Mouse (Mus musculus): ENCODE measurements around the gene Larp6. TPM values are rescaled to one million over a fixed set of nuclear protein-coding genes. Genes with fewer than 3 reads are reported as not detected.

The Larp6 gene
- polyA plus RNA-seq, 1 experiment from 2014 or later: 0.68 TPM

- 84% methylated on average over 5 of the region's 5 CpGs for WGBS
These were observed 34.9 kb downstream of the Larp6 start for GRCm38 (mm10) chr9:60747672-60748071.

GRCm38 (mm10) chr9:60748191-60748590 is 35.4 kb downstream of the Larp6 start:
- no peak overlapping the region for H3K4me2 ChIP-seq (ENCODE audit: low read depth, low read length)
- H3K36me3 ChIP-seq (ENCODE audit: control insufficient read depth, insufficient read depth): no peaks in the 10 kb centered on the region
- no peak overlapping the region for H3K4me3 ChIP-seq (ENCODE audit: low read length)
- peaks cover 3% of the 10 kb centered on the region; the same call in 1 of the 2 replicates for H3K27me3 ChIP-seq (ENCODE audit: control insufficient read depth, insufficient read depth, low read length)
- no peaks in the 10 kb centered on the region; the same call in 1 of the 2 replicates for H3K9me3 ChIP-seq (replicated peaks; ENCODE audit: control insufficient read depth, low read length)
- H3K27ac ChIP-seq (ENCODE audit: low read length): no peak overlapping the region
- H3K4me1 ChIP-seq (ENCODE audit: control insufficient read depth, insufficient read depth, low read length): peaks cover 2% of the 10 kb centered on the region; the same call in 1 of the 2 replicates
- H3K9ac ChIP-seq (ENCODE audit: low read length): no peak overlapping the region
- 82% methylated on average over 2 of the region's 2 CpGs for WGBS
- no peak for ATAC-seq (replicated peaks; ENCODE audit: extremely low read depth, insufficient read depth, low FRiP score)

More at GRCm38 (mm10) chr9:60747672-60748071, 34.9 kb downstream of the Larp6 start:
- H3K4me2 ChIP-seq (ENCODE audit: low read depth, low read length): no peak overlapping the region
- H3K4me1 ChIP-seq (ENCODE audit: control insufficient read depth, insufficient read depth, low read length): peaks cover 5% of the 10 kb centered on the region
- no peaks in the 10 kb centered on the region for H3K36me3 ChIP-seq (ENCODE audit: control insufficient read depth, insufficient read depth)
- peaks cover 3% of the 10 kb centered on the region; the same call in 1 of the 2 replicates for H3K27me3 ChIP-seq (ENCODE audit: control insufficient read depth, insufficient read depth, low read length)
- H3K4me3 ChIP-seq (ENCODE audit: low read length): no peak overlapping the region
- H3K9me3 ChIP-seq (replicated peaks; ENCODE audit: control insufficient read depth, low read length): no peaks in the 10 kb centered on the region; the same call in 1 of the 2 replicates
- no peak for ATAC-seq (replicated peaks; ENCODE audit: extremely low read depth, insufficient read depth, low FRiP score)
- no peak overlapping the region for H3K27ac ChIP-seq (ENCODE audit: low read length)
- H3K9ac ChIP-seq (ENCODE audit: low read length): no peak overlapping the region

GRCm38 (mm10) chr9:60749105-60749504 is 36.3 kb downstream of the Larp6 start:
- no peak for ATAC-seq (replicated peaks; ENCODE audit: extremely low read depth, insufficient read depth, low FRiP score)
- 90% methylated on average over 2 of the region's 2 CpGs for WGBS
- no peak overlapping the region for H3K4me2 ChIP-seq (ENCODE audit: low read depth, low read length)
- no peak overlapping the region for H3K9ac ChIP-seq (ENCODE audit: low read length)
- no peak overlapping the region for H3K4me3 ChIP-seq (ENCODE audit: low read length)
- no peaks in the 10 kb centered on the region for H3K36me3 ChIP-seq (ENCODE audit: control insufficient read depth, insufficient read depth)
- H3K27ac ChIP-seq (ENCODE audit: low read length): no peak overlapping the region
- peaks cover 2% of the 10 kb centered on the region; the same call in 1 of the 2 replicates for H3K4me1 ChIP-seq (ENCODE audit: control insufficient read depth, insufficient read depth, low read length)
- peaks cover 3% of the 10 kb centered on the region; the same call in 1 of the 2 replicates for H3K27me3 ChIP-seq (ENCODE audit: control insufficient read depth, insufficient read depth, low read length)
- no peaks in the 10 kb centered on the region; the same call in 1 of the 2 replicates for H3K9me3 ChIP-seq (replicated peaks; ENCODE audit: control insufficient read depth, low read length)

- H3K27me3 ChIP-seq (ENCODE audit: control insufficient read depth, insufficient read depth, low read length): no peaks in the 10 kb centered on the region
- H3K27ac ChIP-seq (ENCODE audit: low read length): no peak overlapping the region
- no peak overlapping the region for H3K4me2 ChIP-seq (ENCODE audit: low read depth, low read length)
- no peaks in the 10 kb centered on the region for H3K4me1 ChIP-seq (ENCODE audit: control insufficient read depth, insufficient read depth, low read length)
- no peak overlapping the region for H3K4me3 ChIP-seq (ENCODE audit: low read length)
- no peaks in the 10 kb centered on the region; the same call in 1 of the 2 replicates for H3K9me3 ChIP-seq (replicated peaks; ENCODE audit: control insufficient read depth, low read length)
- no peak overlapping the region for H3K9ac ChIP-seq (ENCODE audit: low read length)
- ATAC-seq (replicated peaks; ENCODE audit: extremely low read depth, insufficient read depth, low FRiP score): no peak
- 88% methylated on average over 5 of the region's 5 CpGs for WGBS
- H3K36me3 ChIP-seq (ENCODE audit: control insufficient read depth, insufficient read depth): no peaks in the 10 kb centered on the region
These were observed 38.3 kb downstream of the Larp6 start for GRCm38 (mm10) chr9:60751098-60751497.

GRCm38 (mm10) chr9:60751971-60752370 is 39.2 kb downstream of the Larp6 start:
- H3K9me3 ChIP-seq (replicated peaks; ENCODE audit: control insufficient read depth, low read length): no peaks in the 10 kb centered on the region; the same call in 1 of the 2 replicates
- WGBS: 54% methylated on average over 6 of the region's 6 CpGs
- ATAC-seq (replicated peaks; ENCODE audit: extremely low read depth, insufficient read depth, low FRiP score): no peak
- no peak overlapping the region for H3K27ac ChIP-seq (ENCODE audit: low read length)
- H3K9ac ChIP-seq (ENCODE audit: low read length): no peak overlapping the region
- no peak overlapping the region for H3K4me2 ChIP-seq (ENCODE audit: low read depth, low read length)
- H3K27me3 ChIP-seq (ENCODE audit: control insufficient read depth, insufficient read depth, low read length): no peaks in the 10 kb centered on the region
- no peaks in the 10 kb centered on the region for H3K36me3 ChIP-seq (ENCODE audit: control insufficient read depth, insufficient read depth)
- H3K4me1 ChIP-seq (ENCODE audit: control insufficient read depth, insufficient read depth, low read length): peaks cover 3% of the 10 kb centered on the region
- no peak overlapping the region for H3K4me3 ChIP-seq (ENCODE audit: low read length)

- H3K4me3 ChIP-seq (ENCODE audit: low read length): no peak overlapping the region
- ATAC-seq (replicated peaks; ENCODE audit: extremely low read depth, insufficient read depth, low FRiP score): no peak
- no peaks in the 10 kb centered on the region for H3K27me3 ChIP-seq (ENCODE audit: control insufficient read depth, insufficient read depth, low read length)
- no peak overlapping the region for H3K27ac ChIP-seq (ENCODE audit: low read length)
- H3K4me1 ChIP-seq (ENCODE audit: control insufficient read depth, insufficient read depth, low read length): peaks cover 9% of the 10 kb centered on the region
- no peak overlapping the region for H3K9ac ChIP-seq (ENCODE audit: low read length)
- H3K9me3 ChIP-seq (replicated peaks; ENCODE audit: control insufficient read depth, low read length): no peaks in the 10 kb centered on the region; the same call in 1 of the 2 replicates
- H3K36me3 ChIP-seq (ENCODE audit: control insufficient read depth, insufficient read depth): no peaks in the 10 kb centered on the region
- H3K4me2 ChIP-seq (ENCODE audit: low read depth, low read length): no peak overlapping the region
These were observed 39.8 kb downstream of the Larp6 start for GRCm38 (mm10) chr9:60752636-60753035.

- H3K4me2 ChIP-seq (ENCODE audit: low read depth, low read length): no peak overlapping the region
- WGBS: 39% methylated on average over 6 of the region's 6 CpGs
- H3K9ac ChIP-seq (ENCODE audit: low read length): no peak overlapping the region
- H3K27ac ChIP-seq (ENCODE audit: low read length): no peak overlapping the region
- ATAC-seq (replicated peaks; ENCODE audit: extremely low read depth, insufficient read depth, low FRiP score): no peak
- no peaks in the 10 kb centered on the region for H3K36me3 ChIP-seq (ENCODE audit: control insufficient read depth, insufficient read depth)
- no peaks in the 10 kb centered on the region for H3K9me3 ChIP-seq (replicated peaks; ENCODE audit: control insufficient read depth, low read length)
- no peak overlapping the region for H3K4me3 ChIP-seq (ENCODE audit: low read length)
- H3K4me1 ChIP-seq (ENCODE audit: control insufficient read depth, insufficient read depth, low read length): peaks cover 31% of the 10 kb centered on the region
- no peaks in the 10 kb centered on the region for H3K27me3 ChIP-seq (ENCODE audit: control insufficient read depth, insufficient read depth, low read length)
These were observed 43.5 kb downstream of the Larp6 start for GRCm38 (mm10) chr9:60756258-60756657.

GRCm38 (mm10) chr9:60756866-60757740 is 44.3 kb downstream of the Larp6 start:
- H3K4me1 ChIP-seq (ENCODE audit: control insufficient read depth, insufficient read depth, low read length): peaks cover 31% of the 10 kb centered on the region
- no peaks in the 10 kb centered on the region for H3K36me3 ChIP-seq (ENCODE audit: control insufficient read depth, insufficient read depth)
- no peak overlapping the region for H3K4me2 ChIP-seq (ENCODE audit: low read depth, low read length)
- no peaks in the 10 kb centered on the region for H3K9me3 ChIP-seq (replicated peaks; ENCODE audit: control insufficient read depth, low read length)
- H3K9ac ChIP-seq (ENCODE audit: low read length): peak overlapping the region; percentile 26; the same call in 1 of the 2 replicates
- 57% methylated on average over 15 of the region's 15 CpGs for WGBS
- no peak for ATAC-seq (replicated peaks; ENCODE audit: extremely low read depth, insufficient read depth, low FRiP score)
- no peaks in the 10 kb centered on the region for H3K27me3 ChIP-seq (ENCODE audit: control insufficient read depth, insufficient read depth, low read length)
- no peak overlapping the region for H3K4me3 ChIP-seq (ENCODE audit: low read length)
- peak overlapping the region; percentile 75 for H3K27ac ChIP-seq (ENCODE audit: low read length)

GRCm38 (mm10) chr9:60757817-60758216 is 45.0 kb downstream of the Larp6 start:
- Histone ChIP-seq H3K9ac (ENCODE audit: low read length) (peak overlapping the region; percentile 26; the same call in 1 of the 2 replicates), H3K27ac (ENCODE audit: low read length) (peak overlapping the region; percentile 75), H3K4me1 (ENCODE audit: control insufficient read depth, insufficient read depth, low read length) (peaks cover 31% of the 10 kb centered on the region), H3K4me2 (ENCODE audit: low read depth, low read length) (no peak overlapping the region), H3K36me3 (ENCODE audit: control insufficient read depth, insufficient read depth) (no peaks in the 10 kb centered on the region), H3K9me3 (replicated peaks; ENCODE audit: control insufficient read depth, low read length) (no peaks in the 10 kb centered on the region), H3K4me3 (ENCODE audit: low read length) (no peak overlapping the region), H3K27me3 (ENCODE audit: control insufficient read depth, insufficient read depth, low read length) (no peaks in the 10 kb centered on the region)
- WGBS: 8% methylated on average over 5 of the region's 5 CpGs
- ATAC-seq (replicated peaks; ENCODE audit: extremely low read depth, insufficient read depth, low FRiP score): peak; percentile 76
